Mouse (Mus musculus) regulatory T cell (primary cell): ENCODE measurements around the gene Skap1.
"Not testable (repeated sequence)": the region's sequence is repeated elsewhere in the genome, so short reads cannot be mapped to it uniquely, and the experiment has no call there.

Experiments used
- in situ Hi-C: fragments of 300-600 bp; cut with MboI, MseI; formaldehyde crosslinking; loops from one replicate; pipeline ENCODE4 v1.15.1; 2025; ENCODE audit warnings: high pct_unique_total_duplicates

Gene Skap1

DNA sequence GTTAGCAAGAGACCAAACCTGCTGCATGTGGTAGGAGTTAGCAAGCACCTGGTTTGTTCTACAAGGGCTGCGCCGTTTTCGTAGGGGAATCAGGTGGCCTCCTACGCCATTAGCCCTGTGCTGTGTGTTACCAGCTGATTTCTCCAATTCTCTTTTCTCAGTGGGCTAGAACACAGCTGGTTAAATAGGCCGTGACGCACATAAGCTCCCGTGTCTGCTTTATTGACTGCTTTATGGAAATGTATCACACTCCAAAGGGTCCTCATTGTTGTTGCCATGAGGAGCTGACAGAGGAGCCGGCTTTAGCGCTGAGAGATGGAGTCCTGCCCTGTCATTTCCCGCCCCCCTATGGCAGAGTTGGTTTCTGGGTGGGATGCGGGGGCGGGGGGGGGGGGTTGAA lies 230.4 kb downstream of the Skap1 start:
- in situ Hi-C loops: no loop called here

DNA sequence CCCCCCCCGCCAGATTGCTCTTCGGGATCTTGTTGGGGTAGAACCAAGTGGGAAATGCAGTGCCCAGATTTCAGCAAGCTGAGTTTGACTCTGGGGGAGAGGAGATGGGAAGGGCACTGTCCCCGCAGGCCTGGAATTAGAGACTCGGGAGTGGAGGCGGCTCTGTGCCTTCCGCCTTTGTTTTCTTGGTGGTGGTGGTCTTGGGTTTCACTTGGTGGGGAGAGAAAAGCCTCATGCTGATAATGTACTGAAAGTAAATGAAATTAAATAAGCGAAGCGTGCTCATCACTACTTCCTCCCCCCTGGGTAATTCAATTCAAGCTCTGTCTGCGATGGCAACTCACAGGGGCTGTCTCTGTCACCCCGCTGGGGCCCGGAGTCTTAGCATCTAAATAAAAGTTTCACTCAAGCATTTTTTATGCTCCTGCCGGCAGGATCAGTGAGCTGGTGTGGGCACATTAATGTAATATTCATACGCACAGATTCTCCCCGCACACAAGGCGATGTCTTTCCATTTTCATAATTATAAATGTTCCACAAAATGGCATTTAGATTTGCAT lies 231.9 kb downstream of the Skap1 start:
- in situ Hi-C loops: no loop called here

DNA sequence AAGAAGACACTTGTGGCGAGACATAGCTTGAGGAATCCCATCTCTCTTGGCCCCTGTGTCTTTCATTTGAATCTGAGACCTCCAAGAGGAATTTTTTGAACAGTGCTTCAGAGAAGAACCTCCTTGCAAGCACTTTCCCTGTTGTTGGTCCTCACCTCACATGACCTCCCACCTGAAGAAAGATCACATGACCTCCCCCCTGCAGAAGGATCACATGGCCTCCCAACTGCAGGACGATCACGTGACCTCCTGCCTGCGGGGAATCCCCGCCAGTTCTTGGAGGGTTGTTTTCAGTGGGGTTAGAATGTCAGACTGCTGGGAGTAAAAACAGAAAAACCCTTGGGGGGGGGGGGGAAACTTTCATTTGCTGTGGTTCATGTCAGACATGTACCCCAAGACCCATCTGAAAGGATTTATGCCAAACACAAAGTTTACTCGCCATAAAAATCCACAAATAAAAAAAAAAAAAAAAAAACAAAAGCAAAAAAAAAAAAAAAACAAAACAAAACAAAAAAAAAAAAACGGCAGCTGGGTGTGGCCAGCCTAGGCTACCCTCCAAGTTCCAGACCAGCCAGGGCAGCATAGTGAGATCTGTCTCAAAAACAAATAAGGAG lies 232.6 kb downstream of the Skap1 start:
- in situ Hi-C loops: no loop called here

DNA sequence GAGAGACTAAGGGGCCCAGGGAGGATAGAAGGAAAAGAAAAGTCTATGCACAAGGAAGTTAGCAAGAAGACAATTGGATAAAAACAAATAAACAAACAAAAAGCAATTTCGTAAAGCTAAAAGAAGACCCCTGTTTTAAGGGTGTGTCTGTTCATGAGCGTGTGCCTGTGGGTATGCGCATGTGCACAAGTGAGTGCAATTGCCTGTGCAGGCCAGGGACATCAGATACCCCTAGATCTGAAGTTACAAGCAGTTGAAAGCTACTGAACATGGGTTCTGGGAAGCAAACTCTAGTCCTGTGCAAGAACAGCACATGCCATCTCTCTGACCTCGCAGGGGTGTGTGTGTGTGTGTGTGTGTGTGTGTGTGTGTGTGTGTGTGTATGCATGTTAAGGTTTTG lies 233.1 kb downstream of the Skap1 start:
- in situ Hi-C loops: no loop called here

DNA sequence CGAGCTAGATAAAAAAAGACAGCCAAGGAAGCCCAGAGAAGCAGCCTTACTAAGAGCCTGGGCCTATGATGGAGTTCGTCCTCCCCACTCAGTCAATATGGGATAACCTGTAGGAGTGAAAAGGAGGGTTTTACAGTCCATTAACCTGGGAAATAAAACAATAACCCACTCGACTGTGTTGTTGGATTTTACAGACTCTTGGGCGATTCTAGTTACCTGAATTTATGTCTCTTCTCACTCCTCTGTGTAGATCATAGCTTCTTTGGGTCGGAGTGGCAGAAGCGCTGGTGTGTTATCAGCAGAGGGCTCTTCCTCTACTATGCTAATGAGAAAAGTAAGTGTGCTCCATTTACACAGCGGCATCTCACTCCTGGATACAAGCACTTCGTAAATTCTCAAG lies 239.4 kb downstream of the Skap1 start:
- in situ Hi-C loops: no loop called here

DNA sequence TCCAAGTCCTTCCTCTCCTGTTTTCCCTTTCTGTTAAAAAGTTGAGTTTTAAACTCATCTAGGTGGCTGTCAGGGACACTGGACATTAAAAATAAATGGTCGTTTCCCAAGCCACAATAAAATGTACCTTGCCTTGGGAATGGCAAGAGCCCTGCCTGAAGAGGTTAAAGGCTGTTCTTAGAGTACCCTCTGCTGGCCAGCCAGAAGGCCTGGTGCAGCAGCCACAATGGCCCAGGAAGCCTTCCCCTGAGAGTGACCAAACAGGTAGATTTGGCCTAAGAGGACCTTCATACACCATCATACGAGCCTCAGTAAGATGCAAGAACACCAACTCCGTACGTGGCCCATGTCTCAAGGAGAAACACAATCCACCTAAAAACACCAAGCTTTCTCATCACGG lies 246.9 kb downstream of the Skap1 start:
- in situ Hi-C loops: no loop called here

DNA sequence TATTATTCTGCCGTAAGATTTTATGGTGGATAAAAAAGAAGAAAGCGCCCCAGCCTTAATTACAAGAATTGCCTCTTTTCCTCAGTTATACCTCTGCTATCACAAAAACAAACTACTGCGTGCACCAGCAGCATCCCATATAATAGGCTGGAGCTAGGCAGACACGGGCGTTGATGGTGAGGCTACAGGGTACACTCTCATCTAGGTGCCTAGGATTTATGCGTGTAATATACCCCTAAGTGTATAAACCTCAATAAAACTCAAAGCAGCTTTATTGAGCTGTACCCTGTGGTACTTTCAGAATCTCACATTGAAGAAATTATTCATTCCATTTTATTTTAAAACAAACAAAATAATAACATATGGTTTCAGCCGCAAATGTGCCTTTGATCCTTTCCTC lies 247.3 kb downstream of the Skap1 start:
- in situ Hi-C loops: no loop called here

DNA sequence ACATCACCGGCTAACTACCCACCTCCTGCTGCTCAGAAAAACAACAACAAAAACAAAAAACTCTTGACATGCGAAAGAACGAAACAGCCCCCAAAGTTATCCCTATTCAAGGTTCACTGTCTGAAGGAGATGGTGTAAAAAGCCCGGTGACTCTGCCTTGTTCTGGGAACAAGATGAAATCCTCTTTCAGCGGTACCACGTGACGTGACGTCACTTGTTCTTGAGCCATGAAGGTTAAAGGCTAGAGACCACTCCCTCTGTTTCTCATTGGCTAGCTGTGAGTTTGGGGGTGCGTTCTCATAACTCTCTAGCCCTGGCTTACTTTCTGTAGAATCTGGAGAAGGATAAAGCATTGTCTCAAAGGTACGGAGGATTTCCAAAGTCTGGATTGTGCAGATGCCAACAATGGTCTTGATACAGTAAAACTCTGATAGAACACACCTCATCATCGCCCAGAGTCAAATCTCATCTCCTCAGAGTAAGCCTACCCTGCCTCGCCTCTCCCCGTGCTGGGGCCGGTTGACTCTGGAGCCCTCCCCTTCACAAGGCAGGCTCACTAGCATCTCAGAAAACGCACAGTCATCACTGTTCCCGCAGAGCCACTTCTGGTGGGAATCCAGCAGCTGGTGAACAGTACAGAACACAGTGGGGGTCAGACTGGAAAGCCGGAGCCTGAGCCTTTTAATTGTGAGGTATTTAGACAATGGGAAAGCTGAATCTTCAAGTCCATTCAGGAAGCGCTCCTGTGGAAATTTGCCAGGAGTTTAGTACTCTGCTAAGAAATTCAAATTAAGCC lies 249.0 kb downstream of the Skap1 start:
- in situ Hi-C loops: no loop called here

DNA sequence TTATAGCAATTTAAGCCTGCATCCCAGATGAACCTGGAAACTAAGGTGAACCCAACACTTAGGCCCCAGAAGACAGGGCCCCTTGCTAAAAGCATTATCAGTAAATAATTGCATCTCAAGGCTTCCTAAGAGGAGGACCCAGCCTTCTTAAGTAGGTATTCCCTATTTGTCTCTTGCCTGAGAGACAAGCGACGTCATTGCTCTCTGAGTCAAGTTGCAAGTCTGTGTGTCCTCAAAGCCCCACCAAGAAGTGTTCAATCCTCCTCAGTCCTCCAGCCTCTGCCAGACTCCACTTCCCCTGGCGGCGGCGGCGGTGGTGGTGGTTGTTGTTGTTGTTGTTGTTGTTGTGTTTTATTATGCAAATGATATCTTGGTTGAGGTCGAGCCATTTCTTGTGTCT lies 249.6 kb downstream of the Skap1 start:
- in situ Hi-C loops: no loop called here

DNA sequence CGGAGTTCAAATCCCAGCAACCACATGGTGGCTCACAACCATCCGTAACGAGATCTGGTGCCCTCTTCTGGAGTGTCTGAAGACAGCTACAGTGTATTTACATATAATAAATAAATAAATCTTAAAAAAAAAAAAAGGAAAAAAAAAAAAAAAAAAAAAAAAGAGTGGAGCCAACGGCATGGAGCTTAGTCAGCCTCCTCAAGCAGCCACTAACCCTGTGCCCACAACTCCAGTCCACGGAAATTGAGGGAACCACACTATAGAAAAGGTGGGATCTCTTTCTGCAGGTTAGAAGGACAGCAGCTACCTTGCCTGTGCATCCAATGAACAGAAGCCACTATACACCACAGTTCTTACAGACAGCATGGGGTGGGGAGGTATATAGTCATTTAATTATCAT lies 250.8 kb downstream of the Skap1 start:
- in situ Hi-C loops: not testable (repeated sequence)

DNA sequence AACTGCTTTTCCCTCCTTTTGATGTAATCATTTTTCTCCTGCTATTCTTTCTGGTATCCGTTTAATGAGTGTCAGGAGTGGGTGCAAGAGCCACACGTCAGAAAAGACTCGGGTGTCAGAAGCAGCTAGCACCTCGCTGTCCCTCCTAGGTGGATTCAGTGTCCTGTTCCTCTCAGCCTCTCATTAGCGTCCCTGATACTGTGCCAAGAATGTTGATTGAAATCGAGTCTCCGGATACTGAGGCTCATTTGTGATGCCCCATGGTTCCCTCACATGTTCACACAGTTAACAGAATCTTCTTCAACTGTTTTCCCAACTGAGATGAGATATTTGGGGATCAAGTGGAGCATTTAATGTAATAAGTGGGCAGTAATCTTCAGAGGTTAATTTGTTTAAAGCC lies 254.2 kb downstream of the Skap1 start:
- in situ Hi-C loops: no loop called here

DNA sequence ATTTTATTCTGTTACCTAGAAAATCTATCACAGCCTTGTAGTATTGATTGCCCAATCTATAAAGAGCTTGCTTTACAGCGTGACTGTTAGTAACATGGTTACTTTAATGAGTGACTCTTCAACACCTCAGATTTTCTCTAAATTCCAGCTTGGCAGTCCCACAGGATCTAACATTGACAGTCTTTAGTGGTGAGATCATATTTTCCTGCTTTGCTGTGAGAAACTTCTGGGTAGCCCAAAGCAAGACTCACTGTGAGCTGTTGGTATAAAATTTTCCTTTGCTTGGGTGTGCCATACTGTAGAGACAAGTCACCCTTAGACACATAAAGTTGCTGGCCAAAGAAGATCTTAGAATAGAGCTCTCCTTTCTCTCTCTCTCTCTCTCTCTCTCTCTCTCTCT lies 261.4 kb downstream of the Skap1 start:
- in situ Hi-C loops: no loop called here

DNA sequence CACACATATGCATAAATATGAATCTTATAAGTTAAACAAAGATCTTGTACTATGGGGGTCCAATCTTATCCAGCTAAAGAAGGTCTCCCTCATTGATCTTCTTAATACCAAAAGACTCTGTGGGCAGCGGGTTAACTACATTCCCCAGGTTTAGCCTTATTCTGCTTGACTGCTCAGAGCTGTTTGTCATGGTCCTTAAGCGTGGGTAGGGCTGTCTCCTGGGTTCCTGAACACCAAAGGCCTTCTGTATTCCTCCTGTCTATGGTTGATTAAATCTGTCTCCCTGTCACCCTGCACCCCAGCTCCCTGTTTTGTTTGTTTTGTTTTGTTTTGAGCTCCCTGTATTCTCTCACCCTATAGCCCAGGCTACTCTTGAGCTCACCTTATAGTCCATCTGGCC lies 264.2 kb downstream of the Skap1 start:
- in situ Hi-C loops: no loop called here

DNA sequence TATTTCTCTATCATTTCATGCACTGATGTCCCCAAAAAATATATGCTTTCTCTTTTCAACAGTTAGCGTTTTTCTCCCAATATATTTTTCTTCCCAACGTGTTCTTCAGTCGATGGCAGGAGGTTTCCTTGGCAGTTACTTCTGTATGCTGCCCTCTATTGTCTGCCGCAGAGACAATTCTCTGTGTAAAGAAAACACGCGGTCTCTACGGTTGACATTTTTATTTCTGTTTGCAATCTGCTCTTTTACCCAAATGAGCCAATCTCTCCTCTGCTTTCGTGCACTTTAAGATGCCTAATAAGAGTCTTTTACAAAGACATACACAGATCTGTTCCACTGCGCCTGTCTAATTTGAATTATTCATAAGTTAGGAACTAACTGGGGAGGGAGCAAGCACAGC lies 265.1 kb downstream of the Skap1 start:
- in situ Hi-C loops: no loop called here

DNA sequence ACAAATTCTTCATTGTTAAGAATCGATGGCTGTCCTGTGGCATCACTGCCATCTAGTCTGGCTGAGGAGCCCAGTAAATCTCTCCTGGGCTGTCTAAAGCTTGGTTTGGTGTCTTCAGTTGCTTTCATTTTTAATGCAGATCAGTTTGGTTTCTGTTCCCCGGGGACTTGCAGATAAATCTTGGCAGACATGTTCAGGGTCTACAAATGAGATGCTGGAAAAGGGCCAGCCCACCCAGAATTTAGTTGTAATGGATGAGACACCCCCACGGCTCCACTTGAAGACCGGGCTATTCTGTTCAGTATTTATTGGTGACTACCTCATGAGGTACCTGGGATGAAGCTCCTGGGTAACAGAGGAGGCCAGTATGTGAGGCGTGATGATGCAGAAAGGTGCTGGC lies 265.9 kb downstream of the Skap1 start:
- in situ Hi-C loops: no loop called here

DNA sequence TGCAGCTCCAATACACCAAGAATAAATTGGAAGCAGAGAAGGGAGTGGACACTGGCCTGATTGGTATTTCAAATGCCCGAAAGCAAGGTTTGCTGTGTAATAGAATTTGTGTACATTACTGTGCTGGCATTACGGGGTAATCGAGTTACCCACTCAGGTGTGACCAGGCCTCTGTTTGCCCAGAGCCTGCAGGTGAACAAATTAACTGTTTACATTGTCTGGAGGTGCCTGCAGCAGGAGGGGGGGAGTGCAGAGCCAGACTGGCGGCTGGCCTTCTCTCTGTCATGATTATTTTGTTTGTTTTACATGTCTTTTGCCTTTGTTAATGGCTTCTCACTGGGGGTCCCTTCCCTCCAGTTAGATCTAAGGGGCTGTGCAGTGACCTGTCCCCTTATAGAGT lies 268.3 kb downstream of the Skap1 start:
- in situ Hi-C loops: no loop called here

DNA sequence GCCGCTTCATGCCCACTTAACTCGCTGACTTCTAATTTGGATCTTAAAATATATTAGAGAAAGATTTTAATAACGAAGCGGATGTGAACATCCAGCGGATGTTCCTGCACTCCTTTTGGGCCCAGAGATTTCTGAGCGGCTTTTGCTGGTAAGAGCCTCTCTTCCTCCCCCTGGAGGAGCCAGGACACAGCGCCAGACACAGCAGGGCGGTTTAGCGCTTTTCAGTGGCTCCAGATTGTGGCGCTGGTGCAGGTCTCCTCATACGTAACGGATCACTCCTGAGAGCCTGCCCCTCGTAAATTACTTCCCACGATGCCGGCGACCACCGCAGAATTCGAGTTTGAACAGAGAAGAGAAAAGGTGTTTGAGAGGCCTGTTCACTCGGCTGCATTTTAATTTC lies 271.5 kb downstream of the Skap1 start:
- in situ Hi-C loops: no loop called here

DNA sequence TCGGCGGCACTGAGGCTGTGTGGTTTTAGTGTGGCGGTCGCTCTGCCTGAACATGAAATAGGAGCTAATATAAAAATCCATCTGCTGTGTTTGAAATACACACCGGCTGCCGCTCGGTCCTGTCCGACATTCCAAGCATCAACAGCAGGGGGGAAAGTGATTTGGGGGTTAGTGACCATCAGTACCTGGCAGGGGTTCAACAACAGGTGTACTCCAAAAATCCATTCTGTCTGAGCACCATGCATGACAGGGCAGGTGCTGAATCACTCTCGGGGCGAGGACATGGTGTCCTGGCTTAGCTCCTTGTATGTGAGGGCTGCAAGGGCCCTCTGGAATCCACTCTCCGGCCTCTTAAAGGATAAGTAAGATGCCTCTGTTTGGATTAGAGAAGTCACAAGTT lies 272.0 kb downstream of the Skap1 start:
- in situ Hi-C loops: no loop called here

DNA sequence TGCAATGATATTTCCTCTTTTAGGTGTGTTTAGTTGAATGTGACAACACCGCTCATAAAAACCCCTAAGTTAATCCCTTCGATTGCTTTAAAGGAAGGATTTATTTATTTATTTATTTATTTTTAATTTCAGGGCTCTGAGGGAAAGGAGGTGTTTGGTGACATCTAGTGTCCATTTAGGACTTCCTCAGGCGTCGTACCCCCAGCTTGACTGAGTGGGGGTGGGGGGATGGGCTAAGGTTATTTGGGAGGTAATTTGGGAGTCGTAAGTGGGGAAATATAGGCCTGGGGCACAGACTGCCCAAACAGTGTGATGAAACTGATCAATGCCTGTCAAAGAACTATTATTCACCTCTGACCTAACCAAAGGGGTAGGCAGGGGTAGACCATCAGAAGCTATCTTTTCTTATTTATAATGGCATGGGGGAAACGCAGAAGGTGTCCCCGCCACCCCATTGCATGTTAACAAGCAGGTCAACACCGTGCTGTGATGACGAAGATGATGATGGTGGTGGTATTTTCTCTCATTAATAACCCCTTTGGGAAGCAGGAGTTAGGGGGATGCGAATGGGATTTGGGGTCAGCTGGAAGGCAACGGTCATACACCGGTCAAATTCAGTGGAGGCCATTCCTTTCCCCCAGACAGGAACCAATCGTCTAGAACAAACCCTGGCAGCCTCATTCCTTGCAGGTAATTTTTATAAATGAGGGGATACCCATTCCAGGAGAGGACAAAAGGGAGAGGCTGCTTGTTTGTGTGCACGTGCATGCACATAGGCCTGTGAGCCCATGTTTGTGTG lies 273.5 kb downstream of the Skap1 start:
- in situ Hi-C loops: no loop called here

DNA sequence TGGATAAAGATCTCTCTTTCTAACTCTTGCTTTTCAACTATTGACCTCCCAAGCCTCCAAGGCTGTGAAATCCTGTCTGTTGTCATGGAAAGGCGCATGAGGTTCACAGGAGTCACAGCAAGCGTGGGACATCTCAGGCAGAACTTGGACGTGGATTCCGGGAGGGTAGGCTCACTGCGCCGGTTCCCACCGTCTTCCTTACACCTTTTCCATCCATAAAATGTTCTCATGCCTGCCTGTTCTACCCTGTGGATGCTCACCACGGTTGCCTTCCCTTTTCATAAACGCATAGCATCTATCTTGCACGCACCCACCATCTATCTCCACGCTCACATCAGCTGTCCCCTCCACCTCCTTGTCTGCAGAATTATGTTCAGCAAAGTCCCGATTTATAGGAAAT lies 276.4 kb downstream of the Skap1 start:
- in situ Hi-C loops: no loop called here

DNA sequence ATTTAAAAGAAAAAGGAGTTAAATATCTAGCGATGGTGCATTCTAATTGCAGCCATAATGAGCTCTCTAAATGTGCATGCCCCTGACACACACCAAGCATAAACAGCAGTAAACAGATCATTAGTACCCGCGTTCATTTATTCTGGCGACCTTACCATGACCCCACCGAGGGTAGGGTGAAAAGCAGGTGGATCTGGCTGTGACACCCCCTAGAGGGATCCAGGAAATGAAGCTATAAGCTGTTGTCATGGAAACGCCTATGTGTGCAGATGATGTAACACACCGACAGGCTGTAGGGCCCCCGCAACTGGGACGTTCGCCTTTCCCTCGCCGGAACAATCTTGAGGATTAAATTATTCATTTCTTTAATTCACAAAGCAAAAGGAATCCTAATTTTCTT lies 277.6 kb downstream of the Skap1 start:
- in situ Hi-C loops: no loop called here

DNA sequence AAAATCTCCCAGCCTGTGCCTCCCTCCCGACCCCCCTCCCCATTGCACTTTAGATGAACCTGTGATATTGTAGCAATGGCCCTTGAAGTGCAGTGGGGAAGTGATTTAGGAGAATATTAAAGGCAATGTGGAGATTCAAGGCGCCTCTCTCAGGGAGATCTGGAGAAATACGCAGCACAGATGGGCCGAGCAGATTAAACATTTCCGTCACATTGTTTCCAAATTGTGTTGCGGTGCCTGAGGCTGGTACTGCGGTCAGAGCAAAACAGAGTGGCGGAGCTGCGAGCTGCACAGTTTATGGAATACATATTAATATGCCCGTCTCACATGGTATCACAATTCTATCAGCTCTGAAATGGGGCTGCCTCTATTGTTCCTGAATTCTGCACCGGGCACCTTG lies 278.6 kb downstream of the Skap1 start:
- in situ Hi-C loops: no loop called here

DNA sequence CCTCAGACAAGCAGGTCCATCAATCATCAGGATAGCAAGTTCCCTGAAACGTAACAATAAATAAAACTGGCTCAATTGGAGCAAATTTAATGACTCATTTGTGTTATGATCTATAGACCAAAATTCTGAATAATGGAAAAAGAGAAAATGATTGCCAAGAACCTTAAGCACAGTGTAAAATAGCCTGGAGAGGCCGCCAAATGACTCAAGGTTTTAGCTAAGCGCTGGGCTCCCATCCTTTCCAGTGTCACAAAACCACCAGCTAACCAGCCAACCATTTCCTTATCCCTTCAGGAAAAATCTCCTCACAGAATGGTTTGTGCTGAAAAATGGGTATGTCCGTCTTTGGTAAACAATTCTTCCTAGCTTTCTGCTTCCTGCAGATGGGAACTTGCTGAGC lies 279.5 kb downstream of the Skap1 start:
- in situ Hi-C loops: no loop called here
